Mouse (Mus musculus): ENCODE data around the gene Wdr90.
A peak's percentile ranks its signal among the peaks of the same experiment; 100 is the strongest.
"Not testable (repeated sequence)": the region's sequence is repeated elsewhere in the genome, so short reads cannot be mapped to it uniquely, and the experiment has no call there.

The Wdr90 gene

DNA sequence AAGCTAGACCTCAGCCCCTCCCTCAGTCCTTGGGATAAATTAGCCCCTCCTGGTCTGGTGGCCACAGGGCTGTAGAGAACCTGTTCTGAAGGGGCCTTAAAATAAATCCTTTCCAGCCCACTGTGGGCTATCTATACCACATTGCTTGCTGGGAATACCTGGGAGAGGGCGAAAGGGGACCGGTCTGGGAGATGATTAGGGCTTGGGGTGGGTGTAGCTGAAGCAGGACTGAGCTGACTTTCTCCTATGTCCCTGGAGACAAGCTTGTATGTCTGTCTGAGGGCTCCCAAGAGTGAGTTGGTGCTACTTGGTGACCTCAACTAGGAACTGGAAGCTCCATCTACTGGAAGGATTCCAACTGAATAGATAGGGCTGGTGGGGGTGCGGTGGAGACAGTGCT, 15.7 kb upstream of the Wdr90 start:
- DNase-seq (ENCODE audit: low spot score): no peak

DNA sequence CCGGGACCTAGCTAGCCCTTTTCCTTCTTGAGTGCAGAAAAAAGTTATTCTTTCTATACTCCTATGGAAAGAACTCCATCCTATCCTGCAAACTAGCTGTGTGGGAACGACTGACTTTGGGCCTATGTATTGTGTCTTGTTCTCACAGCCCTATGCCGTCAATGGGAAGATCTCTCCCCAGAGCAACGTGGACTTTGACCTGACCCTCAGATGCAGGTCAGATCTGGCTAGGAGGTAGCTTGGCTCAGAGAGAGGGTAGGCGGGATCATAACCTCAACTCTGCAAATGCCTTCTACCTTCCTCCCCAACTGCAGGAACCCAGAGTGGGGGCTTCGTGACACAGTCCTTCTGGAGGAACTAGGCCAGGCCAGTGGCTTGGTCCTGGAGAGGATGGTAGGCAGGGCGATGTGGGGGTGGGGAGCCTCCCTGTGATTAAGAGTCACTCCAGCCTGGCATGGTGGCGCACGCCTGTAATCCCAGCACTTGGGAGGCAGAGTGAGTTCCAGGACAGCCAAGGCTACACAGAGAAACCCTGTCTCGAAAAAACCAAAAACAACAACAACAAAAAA, 15.1 kb upstream of the Wdr90 start:
- no peak for DNase-seq (ENCODE audit: low spot score)

DNA sequence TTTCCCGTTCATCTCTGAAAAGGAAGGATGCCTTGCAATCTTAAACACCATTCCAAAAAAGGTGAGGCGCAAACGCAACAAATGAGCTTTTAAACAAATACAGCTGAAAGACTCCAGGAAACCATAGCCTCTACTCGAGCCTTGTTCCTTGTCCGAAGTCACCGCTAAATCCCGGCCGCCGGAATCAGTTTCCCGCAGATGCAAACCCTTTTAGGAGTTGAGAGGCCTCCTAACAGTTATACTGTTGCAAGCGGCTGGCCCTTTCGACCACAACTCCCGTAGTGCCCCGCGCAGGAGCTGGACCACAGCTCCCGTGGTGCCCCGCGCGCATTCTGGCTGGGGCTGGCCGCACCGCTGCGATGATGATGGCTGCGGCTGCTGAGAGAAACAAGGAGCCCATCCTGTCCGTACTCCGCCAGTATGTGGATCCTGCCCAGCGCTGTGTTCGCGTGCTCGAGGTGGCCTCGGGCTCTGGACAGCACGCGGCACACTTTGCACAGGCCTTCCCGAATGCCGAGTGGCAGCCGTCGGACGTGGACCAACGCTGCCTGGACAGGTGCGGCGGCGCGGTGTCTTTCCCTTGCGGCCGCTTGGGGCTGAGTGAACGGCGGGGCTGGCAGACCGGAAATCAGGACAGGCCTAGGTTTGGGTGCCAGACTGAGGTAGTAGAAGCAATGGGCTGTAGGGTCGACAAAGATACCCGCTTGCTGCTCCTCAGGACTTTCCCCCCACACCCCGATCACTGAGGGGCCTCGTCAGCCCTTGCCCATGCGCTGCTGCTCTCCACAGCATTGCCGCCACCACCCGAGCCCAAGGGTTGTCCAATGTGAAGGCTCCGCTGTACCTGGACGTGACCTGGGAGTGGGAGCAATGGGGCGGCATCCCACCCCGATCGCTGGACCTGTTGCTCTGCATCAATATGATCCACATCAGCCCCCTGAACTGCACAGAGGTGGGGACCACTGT, 14.2 kb upstream of the Wdr90 start:
- peak; percentile 58 for DNase-seq (ENCODE audit: low spot score)

DNA sequence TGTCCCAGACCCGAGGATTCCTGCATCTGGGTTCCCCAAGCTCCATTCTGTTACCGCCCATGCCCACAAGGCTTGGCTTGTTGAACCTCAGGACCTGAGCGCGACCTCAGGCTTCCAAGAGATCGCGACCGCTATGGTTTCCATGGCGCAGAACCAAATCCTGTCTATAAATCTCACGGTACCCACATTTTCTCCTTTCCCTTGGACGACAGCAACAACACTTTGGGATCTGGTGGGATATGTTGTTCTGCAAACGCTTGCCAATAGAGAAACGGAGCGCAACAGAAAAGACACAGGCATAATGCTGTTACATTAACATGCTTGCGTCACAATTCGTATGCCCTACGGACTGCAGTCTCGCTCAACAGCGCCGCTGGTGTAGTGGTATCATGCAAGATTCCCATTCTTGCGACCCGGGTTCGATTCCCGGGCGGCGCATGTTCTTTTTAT, 13.4 kb upstream of the Wdr90 start, which contains the start of gene Mettl26:
Gene Mettl26 (plus strand): TSS at position 354 of the 450 bp plus-strand sequence.
- DNase-seq (ENCODE audit: low spot score): peak; percentile 79

DNA sequence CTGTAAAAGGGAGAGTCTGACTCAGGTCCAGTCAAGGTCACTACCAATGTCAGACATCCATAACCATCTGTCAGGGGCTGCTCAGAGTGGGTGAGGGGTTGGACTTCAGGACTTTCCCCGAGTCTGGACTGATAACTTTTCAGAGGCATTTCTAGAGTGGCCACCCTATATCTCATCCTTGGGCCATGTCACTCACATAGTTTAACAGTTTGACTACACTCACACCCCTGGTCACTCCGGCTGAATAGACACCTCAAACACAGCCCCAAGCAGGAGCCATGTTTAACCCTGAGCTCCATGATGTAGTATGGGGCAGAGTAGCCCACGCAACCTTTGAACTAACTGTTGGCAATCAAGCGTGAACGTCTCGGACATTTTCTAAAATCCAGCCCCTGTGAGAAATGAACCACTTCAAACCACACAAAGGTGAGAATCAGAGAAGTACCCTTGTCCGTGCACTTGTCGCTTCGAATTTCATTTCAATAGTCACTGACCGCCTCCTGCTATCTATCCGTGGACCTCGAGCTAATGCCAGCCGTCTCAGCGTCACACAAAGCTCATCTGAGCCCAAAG, 12.9 kb upstream of the Wdr90 start:
- no peak for DNase-seq (ENCODE audit: low spot score)

DNA sequence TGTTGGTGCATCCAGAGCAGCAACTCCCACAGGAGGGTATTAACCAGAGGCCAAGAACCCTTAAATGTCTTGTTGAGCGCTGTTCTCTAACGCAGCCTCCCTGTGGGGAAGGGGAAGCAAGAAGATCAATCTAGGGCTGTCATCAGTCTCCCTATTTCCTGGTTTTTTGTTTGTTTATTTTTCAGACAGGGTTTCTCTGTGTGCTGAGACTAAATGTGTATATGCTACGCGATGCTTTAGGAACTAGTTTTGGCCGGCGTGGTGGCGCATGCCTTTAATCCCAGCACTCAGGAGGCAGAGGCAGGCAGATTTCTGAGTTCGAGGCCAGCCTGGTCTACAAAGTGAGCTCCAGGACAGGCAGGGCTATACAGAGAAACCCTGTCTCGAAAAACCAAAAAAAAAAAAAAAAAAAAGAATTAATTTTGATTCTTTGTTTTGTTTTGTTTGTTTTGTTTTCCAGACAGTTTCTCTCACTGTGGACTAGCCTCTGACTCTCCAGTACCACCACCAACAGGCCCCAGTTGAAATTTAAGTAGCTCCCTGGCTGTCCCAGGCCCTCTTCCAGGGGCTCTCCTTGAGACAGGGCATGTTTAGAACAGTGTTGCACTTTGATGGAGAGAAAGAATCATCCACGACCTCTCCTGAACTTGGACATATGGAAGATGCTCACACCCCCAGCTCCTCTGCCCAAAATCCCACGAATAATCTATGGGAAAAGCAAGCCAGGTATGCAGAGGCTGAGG, 12.3 kb upstream of the Wdr90 start:
- DNase-seq (ENCODE audit: low spot score): no peak

DNA sequence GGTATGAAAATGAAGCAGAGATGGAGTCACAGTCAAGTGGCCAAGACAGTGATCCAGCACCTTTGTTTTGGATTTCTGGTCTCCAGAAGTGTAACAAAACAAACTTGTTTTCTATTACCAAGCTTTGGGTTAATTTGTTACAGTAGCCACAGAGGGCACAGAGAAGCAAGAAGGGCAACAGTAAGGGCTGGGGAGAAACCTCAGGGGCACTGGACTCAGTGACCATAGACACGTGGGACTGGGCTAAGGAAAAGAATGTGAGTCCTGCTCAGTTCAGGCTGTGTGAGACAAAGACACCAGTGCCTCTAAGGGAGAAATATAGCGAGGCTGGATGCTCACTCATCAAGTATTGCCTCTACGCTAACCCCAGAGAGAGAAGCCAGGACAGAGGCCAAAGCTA, 11.4 kb upstream of the Wdr90 start:
- DNase-seq (ENCODE audit: low spot score): no peak

DNA sequence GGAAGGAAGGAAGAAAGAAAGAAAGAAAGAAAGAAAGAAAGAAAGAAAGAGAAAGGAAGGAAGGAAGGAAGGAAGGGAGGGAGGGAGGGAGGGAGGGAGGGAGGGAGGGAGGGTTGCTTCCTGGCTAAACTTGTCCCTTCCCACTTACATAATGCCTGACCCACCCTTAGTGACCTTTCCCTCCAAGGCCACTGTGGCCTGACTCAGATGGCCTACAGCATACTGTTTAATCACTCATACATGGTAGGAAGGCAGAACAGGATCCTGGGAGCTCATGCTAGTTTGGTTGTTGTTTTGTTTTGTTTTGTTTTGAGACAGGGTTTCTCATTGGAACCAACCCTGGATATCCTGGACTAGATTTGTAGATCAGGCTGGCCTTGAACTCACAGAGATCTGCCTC, 10.3 kb upstream of the Wdr90 start:
- not testable (repeated sequence) for DNase-seq (ENCODE audit: low spot score)

DNA sequence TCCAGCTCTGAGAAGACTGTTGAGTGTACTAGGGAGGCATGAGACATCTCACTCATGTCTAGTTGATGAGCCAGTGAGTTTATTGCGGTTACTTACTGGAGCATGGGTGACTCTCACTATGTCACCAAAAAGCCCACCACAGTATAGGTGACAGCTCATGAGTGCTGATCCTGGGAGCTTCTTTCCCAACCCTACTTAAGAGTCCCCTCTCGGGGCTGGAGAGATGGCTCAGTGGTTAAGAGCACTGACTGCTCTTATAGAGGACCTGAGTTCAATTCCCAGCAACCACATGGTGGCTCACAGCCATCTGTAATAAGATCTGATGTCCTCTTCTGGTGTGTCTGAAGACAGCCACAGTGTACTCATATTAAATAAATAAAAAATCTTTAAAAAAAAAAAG, 8.7 kb upstream of the Wdr90 start:
- DNase-seq (ENCODE audit: low spot score): no peak

DNA sequence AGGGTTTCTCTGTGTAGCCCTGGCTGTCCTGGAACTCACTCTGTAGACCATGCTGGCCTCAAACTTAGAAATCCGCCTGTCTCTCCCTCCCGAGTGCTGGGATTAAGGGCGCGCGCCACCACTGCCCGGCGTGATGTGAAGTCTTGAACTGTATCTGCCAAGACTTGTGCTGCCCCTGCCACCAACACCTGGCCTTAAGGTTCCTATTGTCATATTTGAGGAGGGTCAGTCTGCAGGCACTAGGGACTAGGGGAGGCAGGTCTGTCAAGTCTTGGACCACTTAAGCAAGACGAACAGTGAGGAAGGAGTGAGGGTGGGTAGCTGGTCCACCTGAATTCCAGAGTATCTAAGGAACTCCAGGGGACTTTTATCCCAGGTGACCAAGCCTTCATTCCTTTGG, 8.2 kb upstream of the Wdr90 start:
- no peak for DNase-seq (ENCODE audit: low spot score)

DNA sequence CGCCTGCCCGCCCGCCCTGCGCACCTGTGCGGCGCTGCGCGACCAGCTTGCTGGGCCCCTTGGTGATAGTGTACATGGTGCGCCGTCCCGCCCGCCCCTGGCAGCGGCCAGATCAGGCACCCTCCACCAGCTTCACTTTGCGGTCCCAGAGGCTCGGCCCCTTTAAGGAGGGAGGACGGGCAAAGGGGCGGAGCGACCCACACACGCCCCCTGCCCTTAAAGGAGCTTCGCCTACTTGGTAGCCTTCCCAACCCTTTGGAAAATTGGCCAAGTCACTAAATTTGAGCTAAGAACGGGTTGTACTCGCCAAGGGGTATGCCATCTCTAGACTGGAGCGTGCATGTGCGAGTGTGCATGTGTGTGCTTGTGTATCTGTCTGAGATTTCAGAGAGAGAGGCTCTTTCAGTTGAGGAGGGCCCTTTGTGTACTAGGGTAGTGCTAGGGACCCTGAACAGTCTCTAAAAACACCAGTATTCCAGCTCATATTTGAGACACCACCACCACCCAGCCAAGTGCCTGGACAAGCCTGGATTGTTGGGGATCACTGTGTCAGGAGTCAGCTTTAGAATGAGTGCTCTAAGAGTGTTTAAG, 7.4 kb upstream of the Wdr90 start, which contains the start of gene Mcrip2:
Gene Mcrip2 (minus strand): TSS at position 164 of the 591 bp plus-strand sequence.
- no peak for DNase-seq (ENCODE audit: low spot score)

DNA sequence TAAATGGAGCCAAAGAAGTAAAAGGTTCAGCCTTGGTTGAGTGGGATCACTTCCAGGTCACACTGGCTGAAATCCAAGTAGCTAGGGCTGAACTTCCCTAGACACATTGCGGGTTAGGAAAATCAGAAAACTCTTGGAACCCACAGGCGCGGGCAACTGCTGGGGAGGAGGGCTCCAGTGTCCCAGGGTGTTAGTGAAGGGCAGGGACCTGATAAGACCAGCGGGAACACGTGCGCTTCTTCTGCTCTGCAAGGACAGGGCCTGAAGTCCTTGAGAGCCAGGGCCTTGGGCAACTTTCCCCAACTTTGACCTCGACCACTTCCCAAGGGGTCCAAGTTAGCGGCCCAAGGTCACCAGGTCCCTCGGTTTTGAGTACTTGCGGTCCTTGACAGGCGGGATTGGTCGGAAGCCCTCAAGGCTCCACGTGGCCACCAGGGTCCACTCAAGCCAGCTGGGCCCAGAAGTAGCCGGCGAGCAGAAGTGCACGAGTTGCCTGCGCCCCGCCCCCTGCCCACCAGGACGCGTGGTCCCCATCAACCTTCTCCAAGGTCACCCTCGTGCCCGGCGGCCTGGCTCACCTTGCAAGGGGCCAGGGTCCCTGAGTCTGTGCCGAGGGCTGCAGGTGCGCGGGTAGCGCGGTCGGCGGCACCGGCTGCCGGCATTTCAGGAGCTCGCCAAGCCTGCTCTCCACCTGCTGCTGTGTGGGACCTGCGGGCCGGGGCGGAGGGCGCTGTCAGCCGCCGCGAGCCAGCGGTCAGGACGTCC, 6.7 kb upstream of the Wdr90 start:
- no peak for DNase-seq (ENCODE audit: low spot score)

DNA sequence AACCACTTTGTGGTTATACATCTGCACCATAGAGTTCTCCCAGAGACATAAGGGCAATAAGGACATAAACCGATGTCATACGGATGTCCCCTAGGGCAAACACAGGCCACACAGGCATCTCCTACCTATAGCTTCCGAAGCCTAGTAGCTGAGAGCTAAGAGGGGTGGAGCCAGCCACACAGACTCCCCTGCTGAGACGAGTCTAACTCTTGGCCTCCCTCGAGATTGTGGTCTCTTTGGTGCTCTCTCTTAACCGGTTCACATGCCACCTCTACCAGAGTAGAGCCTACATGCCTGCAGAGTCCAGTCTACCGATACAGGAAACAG, 6.2 kb upstream of the Wdr90 start:
- DNase-seq (ENCODE audit: low spot score): no peak

DNA sequence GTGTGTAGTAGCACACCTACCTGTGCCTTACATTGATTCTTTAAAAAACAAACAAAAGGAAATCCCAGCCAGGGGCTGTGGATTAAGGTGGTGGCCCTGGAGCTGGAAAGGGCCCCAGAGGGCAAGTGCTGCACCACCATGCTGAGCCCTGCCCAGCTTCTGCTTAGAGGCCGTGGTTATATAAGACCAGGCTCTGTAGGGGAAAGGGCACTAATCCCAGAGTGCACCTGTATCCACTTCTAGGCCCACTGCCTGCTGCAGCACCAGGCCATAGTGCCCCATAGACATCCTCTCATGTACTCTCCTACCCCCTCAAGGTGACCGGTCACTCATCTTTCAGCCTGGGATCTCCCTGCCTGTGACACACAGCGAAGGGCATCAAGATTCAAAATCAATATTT, 4.9 kb upstream of the Wdr90 start:
- DNase-seq (ENCODE audit: low spot score): no peak

DNA sequence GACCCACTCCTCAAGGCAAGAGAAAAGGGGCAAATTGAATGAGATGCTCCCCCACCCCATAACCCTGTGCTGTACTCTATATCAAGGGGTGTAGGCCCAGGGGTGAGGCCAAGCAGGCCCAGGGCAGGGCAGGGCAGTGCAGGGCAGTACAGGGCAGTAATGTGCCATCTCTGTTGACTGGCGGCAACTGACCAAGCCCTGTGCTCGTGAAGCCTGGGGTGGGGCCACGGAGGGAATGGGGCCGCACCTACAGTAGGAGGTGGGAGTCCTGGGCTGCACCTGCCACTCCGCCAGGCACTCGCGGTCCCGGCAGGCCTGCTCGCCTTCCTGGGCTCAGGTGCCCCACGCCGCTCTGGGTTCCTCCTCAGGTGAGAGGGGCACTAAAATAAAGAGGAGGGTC, 4.0 kb upstream of the Wdr90 start:
- no peak for DNase-seq (ENCODE audit: low spot score)

DNA sequence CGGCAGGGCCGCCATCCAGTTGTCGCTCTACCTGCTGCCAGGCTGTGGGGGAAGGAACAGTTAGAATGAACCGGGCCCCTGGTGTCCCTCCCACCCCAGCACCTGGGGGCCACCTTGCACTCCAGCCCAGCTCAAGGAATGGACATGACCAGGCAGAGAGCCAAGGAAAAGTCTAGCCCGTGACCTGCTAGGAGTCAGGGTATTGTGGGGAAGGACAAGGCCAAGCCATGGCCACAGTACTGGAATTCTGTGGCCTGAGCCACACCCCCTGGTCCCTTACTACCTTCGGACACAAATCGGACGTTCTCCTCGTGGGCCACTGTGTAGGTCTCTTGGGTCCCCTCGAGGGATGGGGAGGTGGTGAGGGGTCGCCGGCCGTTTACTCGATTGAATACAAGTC, 3.0 kb upstream of the Wdr90 start:
- no peak for DNase-seq (ENCODE audit: low spot score)

DNA sequence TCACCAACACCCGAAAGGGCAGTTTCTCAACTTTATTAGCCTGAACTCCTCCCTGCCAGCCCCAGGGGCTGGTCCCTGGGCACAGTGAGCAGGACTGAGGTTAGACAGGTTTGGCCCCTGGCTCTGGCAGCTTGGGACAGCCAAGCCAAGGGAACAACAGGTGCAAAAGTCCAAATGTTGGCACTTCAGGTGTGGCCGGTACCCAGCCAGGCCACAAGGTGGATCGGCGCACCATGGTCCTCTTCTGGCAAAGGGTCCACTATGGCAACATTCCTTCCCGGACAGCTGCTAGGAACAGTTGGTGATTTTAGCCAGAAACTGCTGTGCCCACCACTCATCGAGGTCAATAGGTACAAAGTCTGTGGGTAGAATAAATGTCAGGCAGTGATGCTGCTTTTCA, 2.4 kb upstream of the Wdr90 start:
- DNase-seq (ENCODE audit: low spot score): no peak

DNA sequence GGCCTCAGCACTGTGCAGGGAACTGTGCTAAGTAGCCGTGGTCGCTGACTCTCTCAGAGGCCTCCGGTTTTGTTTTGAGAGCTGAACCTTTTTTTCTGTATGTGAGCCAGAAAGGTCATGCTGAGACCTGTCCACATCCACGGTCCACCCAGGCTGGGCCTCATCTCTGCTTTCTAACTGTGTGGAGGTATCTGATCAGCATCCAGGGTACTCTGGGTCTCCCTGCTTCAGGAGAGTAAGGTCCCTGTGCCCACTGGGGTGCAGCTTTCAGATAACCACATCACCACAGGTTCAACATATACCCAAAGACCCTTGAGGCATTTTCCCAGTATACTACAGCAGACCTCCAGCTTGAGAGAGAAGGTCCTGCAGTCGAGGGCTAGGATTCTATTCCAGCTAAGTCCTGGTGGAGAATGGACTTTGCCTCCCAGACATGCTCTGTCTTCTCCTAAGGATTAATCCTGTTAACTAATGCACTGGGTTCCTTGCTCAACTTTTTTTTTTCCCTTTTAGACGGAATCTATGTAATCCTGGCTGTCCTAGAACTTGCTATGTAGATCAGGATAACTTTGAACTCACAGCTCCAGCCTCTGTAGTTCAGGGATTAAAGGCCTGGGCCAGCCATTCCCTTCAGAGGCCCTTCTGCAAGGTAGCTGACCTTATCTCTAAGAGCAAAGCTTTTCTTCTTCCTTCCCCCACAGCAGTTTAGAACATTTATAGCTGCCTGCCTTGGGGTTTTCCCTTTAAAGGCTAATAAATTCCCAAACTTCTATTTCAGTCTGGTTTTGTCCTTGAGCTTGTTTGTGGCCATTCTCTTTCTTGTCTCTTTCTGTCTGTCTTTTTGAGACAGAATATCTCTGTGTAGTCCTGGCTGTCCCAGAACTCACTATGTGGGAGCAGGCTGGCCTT, 657 bp upstream of the Wdr90 start:
- no peak for DNase-seq (ENCODE audit: low spot score)

DNA sequence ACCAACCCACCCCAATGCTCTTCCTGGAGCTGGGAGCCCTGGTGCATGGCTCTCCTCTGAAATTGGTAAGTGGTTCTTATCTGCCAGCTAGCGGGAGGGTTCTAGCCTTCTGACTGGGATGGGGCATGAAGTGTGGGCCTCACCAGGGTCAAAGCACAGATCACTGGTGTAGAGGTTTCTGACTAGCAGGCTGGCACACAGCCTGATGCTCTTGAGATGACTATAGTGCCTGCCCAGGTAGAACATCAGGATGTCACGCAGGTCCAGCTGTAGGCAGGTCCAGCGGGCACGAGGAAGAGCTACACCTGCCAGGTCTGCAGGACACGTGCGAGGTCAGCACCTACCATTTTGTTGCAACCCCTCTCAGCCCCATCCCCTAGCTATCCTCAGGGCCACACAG, 1.1 kb downstream of the Wdr90 start:
- no peak for DNase-seq (ENCODE audit: low spot score)

DNA sequence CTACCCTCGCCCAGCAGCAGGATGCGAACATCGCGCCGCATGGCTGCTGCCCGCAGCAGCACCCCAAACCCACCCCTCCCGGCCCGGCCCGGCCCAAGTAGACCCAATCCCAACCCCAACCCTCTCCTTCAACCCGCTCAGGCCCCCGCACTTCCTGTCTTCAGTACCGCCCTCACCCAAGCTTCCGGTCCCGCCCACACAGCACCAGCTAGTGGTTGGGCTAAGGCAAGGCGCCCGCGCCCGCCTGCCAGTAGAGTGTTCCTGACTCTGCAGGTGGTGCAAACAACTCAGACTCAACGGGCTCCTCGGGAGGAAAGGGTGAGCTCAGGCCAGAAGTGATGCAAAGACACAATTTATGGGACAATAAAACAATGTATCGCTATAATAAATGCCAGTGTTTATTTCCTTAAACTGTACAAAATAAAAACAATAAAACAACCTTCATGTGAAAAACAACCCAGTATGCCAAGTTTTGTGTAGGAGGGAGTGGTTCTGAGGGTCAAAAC, 16.9 kb downstream of the Wdr90 start, which contains the start of gene Rhot2:
Gene Rhot2 (minus strand): TSS at position 456 of the 506 bp plus-strand sequence.
- peak; percentile 85 for DNase-seq (ENCODE audit: low spot score)
